Mouse (Mus musculus): ENCODE results near the gene Chst15. TPM values are rescaled to one million over a fixed set of nuclear protein-coding genes. Genes with fewer than 3 reads are reported as not detected.

Gene Chst15
- total RNA-seq, 2 experiments from 2014 or later: 34.1 to 34.7 TPM

GRCm38 (mm10) chr7:132269661-132270060 lies 47.4 kb downstream of the Chst15 start:
- intact Hi-C loops (cut with DNase I): no loop called here

GRCm38 (mm10) chr7:132267721-132268498 lies 49.1 kb downstream of the Chst15 start:
- no peak for DNase-seq
- intact Hi-C loops (cut with DNase I): no loop called here

More at GRCm38 (mm10) chr7:132269661-132270060, 47.4 kb downstream of the Chst15 start:
- DNase-seq: no peak

- intact Hi-C loops (cut with DNase I): no loop called here
- no peak for DNase-seq
Observed at GRCm38 (mm10) chr7:132264763-132265162, 52.3 kb downstream of the Chst15 start.

- intact Hi-C loops (cut with DNase I): no loop called here
- peak; percentile 83 for DNase-seq
Observed at GRCm38 (mm10) chr7:132263186-132263585, 53.8 kb downstream of the Chst15 start.

GRCm38 (mm10) chr7:132262696-132263095 lies 54.3 kb downstream of the Chst15 start:
- peak; percentile 78 for DNase-seq
- intact Hi-C loops (cut with DNase I): no loop called here

GRCm38 (mm10) chr7:132261885-132262284 lies 55.1 kb downstream of the Chst15 start:
- no peak for DNase-seq
- intact Hi-C loops (cut with DNase I): no loop called here

- no peak for DNase-seq
- intact Hi-C loops (cut with DNase I): no loop called here
Observed at GRCm38 (mm10) chr7:132260632-132261031, 56.4 kb downstream of the Chst15 start.

GRCm38 (mm10) chr7:132258817-132259216 lies 58.2 kb downstream of the Chst15 start:
- no peak for DNase-seq
- intact Hi-C loops (cut with DNase I): no loop called here

GRCm38 (mm10) chr7:132258216-132258615 lies 58.8 kb downstream of the Chst15 start:
- intact Hi-C loops (cut with DNase I): no loop called here
- no peak for DNase-seq

GRCm38 (mm10) chr7:132253513-132253912 lies 63.5 kb downstream of the Chst15 start:
- DNase-seq: peak; percentile 55
- intact Hi-C loops (cut with DNase I): no loop called here

GRCm38 (mm10) chr7:132253078-132253477 lies 64.0 kb downstream of the Chst15 start:
- DNase-seq: no peak
- intact Hi-C loops (cut with DNase I): no loop called here

- intact Hi-C loops (cut with DNase I): no loop called here
- no peak for DNase-seq
Observed at GRCm38 (mm10) chr7:132249563-132250119, 67.4 kb downstream of the Chst15 start.

GRCm38 (mm10) chr7:132247567-132247966 lies 69.5 kb downstream of the Chst15 start:
- peak; percentile 64 for DNase-seq
- intact Hi-C loops (cut with DNase I): no loop called here

- intact Hi-C loops (cut with DNase I): no loop called here
- DNase-seq: no peak
Observed at GRCm38 (mm10) chr7:132247091-132247490, 69.9 kb downstream of the Chst15 start.

- intact Hi-C loops (cut with DNase I): no loop called here
- DNase-seq: no peak
Observed at GRCm38 (mm10) chr7:132245730-132246129, 71.3 kb downstream of the Chst15 start.

GRCm38 (mm10) chr7:132244637-132245036 lies 72.4 kb downstream of the Chst15 start:
- intact Hi-C loops (cut with DNase I): no loop called here
- DNase-seq: no peak

GRCm38 (mm10) chr7:132243225-132243624 lies 73.8 kb downstream of the Chst15 start:
- no peak for DNase-seq
- intact Hi-C loops (cut with DNase I): no loop called here

GRCm38 (mm10) chr7:132242617-132243141 lies 74.3 kb downstream of the Chst15 start:
- DNase-seq: no peak
- intact Hi-C loops (cut with DNase I): no loop called here

GRCm38 (mm10) chr7:132238921-132239320 lies 78.1 kb downstream of the Chst15 start:
- intact Hi-C loops (cut with DNase I): loop anchor here (10.0 kb wide), 1 partner anchor 236 kb away; no protein-coding TSS in a partner anchor
- no peak for DNase-seq

GRCm38 (mm10) chr7:132237191-132237590 lies 79.8 kb downstream of the Chst15 start:
- no peak for DNase-seq
- intact Hi-C loops (cut with DNase I): loop anchor here (10.0 kb wide), 1 partner anchor 238 kb away; no protein-coding TSS in a partner anchor

GRCm38 (mm10) chr7:132236789-132237188 lies 80.2 kb downstream of the Chst15 start:
- no peak for DNase-seq
- intact Hi-C loops (cut with DNase I): loop anchor here (10.0 kb wide), 1 partner anchor 238 kb away; no protein-coding TSS in a partner anchor

GRCm38 (mm10) chr7:132234250-132234649 lies 82.8 kb downstream of the Chst15 start:
- intact Hi-C loops (cut with DNase I): loop anchor here (10.0 kb wide), 1 partner anchor 241 kb away; no protein-coding TSS in a partner anchor
- DNase-seq: no peak
